ENCODE assay signal across 8 mouse cellular contexts in genomic region chr2:34027445-34027844, GRCm38 (mm10).
A peak's percentile ranks its signal among the peaks of the same experiment; 100 is the strongest.
DNase-seq lines count a peak whose midpoint lies in the region; ATAC-seq and TF ChIP-seq lines count a peak whose summit lies in the region.

No protein-coding gene starts in this region.

- H3K9ac ChIP-seq in neural tube, embryonic 11.5 days (ENCODE audit: low read length): no peak overlapping the region
- no peak overlapping the region for H3K9ac ChIP-seq in forebrain, embryonic 14.5 days (ENCODE audit: low read length)
- no peak overlapping the region for H3K9ac ChIP-seq in limb, embryonic 15.5 days
- no peak overlapping the region for H3K9ac ChIP-seq in stomach, postnatal 0 days (ENCODE audit: low read length)

- peak; percentile 45; the same call in 1 of the 2 replicates for ATAC-seq in neural tube, embryonic 11.5 days (ENCODE audit: insufficient read depth, low FRiP score, low TSS enrichment)
- ATAC-seq in forebrain, embryonic 14.5 days: peak; percentile 76
- peak; percentile 50 for ATAC-seq in limb, embryonic 15.5 days (ENCODE audit: insufficient number of reproducible peaks, low FRiP score, low TSS enrichment, low read depth)
- no peak for ATAC-seq in stomach, postnatal 0 days (ENCODE audit: low FRiP score, low TSS enrichment)

- peak; percentile 62 for DNase-seq in neural tube, embryonic 11.5 days (ENCODE audit: low spot score)
- no peak for DNase-seq in neural tube, embryonic 10.5 days (ENCODE audit: extremely low spot score, low spot score)
- DNase-seq in forebrain, embryonic 14.5 days (ENCODE audit: low spot score): peak; percentile 75
- peak; percentile 29 for DNase-seq in stomach, postnatal 0 days (ENCODE audit: low spot score)
- no peak for DNase-seq in T-cell, adult 2 months (ENCODE audit: low spot score)
- DNase-seq in cerebellum, adult 9-11 months: no peak
- no peak for DNase-seq in testis, postnatal 10 days (ENCODE audit: low spot score)

- 38% methylated on average over 9 of the region's 9 CpGs for WGBS in neural tube, embryonic 11.5 days
- 29% methylated on average over 9 of the region's 9 CpGs for WGBS in forebrain, embryonic 14.5 days
- WGBS in limb, embryonic 15.5 days: 20% methylated on average over 9 of the region's 9 CpGs
- 34% methylated on average over 9 of the region's 9 CpGs for WGBS in stomach, postnatal 0 days

- H3K4me3 ChIP-seq in neural tube, embryonic 11.5 days (ENCODE audit: low read depth, low read length): no peak overlapping the region
- no peak overlapping the region for H3K4me3 ChIP-seq in forebrain, embryonic 14.5 days (ENCODE audit: low read depth, low read length)
- H3K4me3 ChIP-seq in limb, embryonic 15.5 days: no peak overlapping the region
- H3K4me3 ChIP-seq in stomach, postnatal 0 days (ENCODE audit: low read depth, low read length): no peak overlapping the region

- no peaks in the 10 kb centered on the region for H3K27me3 ChIP-seq in neural tube, embryonic 11.5 days (ENCODE audit: control insufficient read depth, insufficient read depth, low read length)
- H3K27me3 ChIP-seq in forebrain, embryonic 14.5 days (replicated peaks; ENCODE audit: control insufficient read depth, insufficient read depth, low read length): peaks cover 4% of the 10 kb centered on the region; the same call in 1 of the 2 replicates
- peaks cover 7% of the 10 kb centered on the region; the same call in 1 of the 2 replicates for H3K27me3 ChIP-seq in limb, embryonic 15.5 days
- no peaks in the 10 kb centered on the region for H3K27me3 ChIP-seq in stomach, postnatal 0 days (ENCODE audit: control insufficient read depth, insufficient read depth, low read length)

- H3K27ac ChIP-seq in neural tube, embryonic 11.5 days (ENCODE audit: low read depth, low read length): no peak overlapping the region
- peak overlapping the region; percentile 53; the same call in 1 of the 2 replicates for H3K27ac ChIP-seq in forebrain, embryonic 14.5 days (ENCODE audit: low read depth, low read length)
- no peak overlapping the region for H3K27ac ChIP-seq in limb, embryonic 15.5 days
- H3K27ac ChIP-seq in stomach, postnatal 0 days (replicated peaks): no peak overlapping the region

- H3K9me3 ChIP-seq in neural tube, embryonic 11.5 days (ENCODE audit: control insufficient read depth, low read length): no peaks in the 10 kb centered on the region
- H3K9me3 ChIP-seq in forebrain, embryonic 14.5 days (replicated peaks; ENCODE audit: control insufficient read depth, low read length): no peaks in the 10 kb centered on the region
- H3K9me3 ChIP-seq in limb, embryonic 15.5 days: no peaks in the 10 kb centered on the region; the same call in 1 of the 2 replicates
- H3K9me3 ChIP-seq in stomach, postnatal 0 days (ENCODE audit: control insufficient read depth, low read length): no peaks in the 10 kb centered on the region

- no peak overlapping the region for H3K4me2 ChIP-seq in neural tube, embryonic 11.5 days (ENCODE audit: low read depth)
- no peak overlapping the region for H3K4me2 ChIP-seq in forebrain, embryonic 14.5 days (ENCODE audit: low read length)
- H3K4me2 ChIP-seq in limb, embryonic 15.5 days: no peak overlapping the region
- no peak overlapping the region for H3K4me2 ChIP-seq in stomach, postnatal 0 days (replicated peaks; ENCODE audit: low read depth)

- no peak for TF ChIP-seq CTCF in stomach, postnatal 0 days (IDR thresholded peaks at IDR 0.05; ENCODE audit: low read depth)

- no peak for TF ChIP-seq EP300 in stomach, postnatal 0 days (optimal IDR thresholded peaks at IDR 0.05)

- no peaks in the 10 kb centered on the region for H3K36me3 ChIP-seq in neural tube, embryonic 11.5 days (ENCODE audit: control insufficient read depth, insufficient read depth, low read length)
- no peaks in the 10 kb centered on the region for H3K36me3 ChIP-seq in forebrain, embryonic 14.5 days (ENCODE audit: control insufficient read depth, insufficient read depth, low read length)
- no peaks in the 10 kb centered on the region for H3K36me3 ChIP-seq in limb, embryonic 15.5 days
- H3K36me3 ChIP-seq in stomach, postnatal 0 days (ENCODE audit: control insufficient read depth, insufficient read depth, low read length): no peaks in the 10 kb centered on the region

- H3K4me1 ChIP-seq in neural tube, embryonic 11.5 days (ENCODE audit: control insufficient read depth, insufficient read depth, low read length): peaks cover 9% of the 10 kb centered on the region
- H3K4me1 ChIP-seq in forebrain, embryonic 14.5 days (ENCODE audit: control insufficient read depth, insufficient read depth, low read length): peaks cover 18% of the 10 kb centered on the region
- H3K4me1 ChIP-seq in limb, embryonic 15.5 days: peaks cover 24% of the 10 kb centered on the region
- H3K4me1 ChIP-seq in stomach, postnatal 0 days (replicated peaks; ENCODE audit: control insufficient read depth, insufficient read depth): no peaks in the 10 kb centered on the region

Comparison
In these comparisons a context has a peak if more than half of its experiments do, and no peak if none do; other contexts are left out.
1. DNase-seq: peak in neural tube, embryonic 11.5 days (single experiment), forebrain, embryonic 14.5 days (single experiment) and stomach, postnatal 0 days (single experiment); none in neural tube, embryonic 10.5 days (single experiment), T-cell, adult 2 months (single experiment), cerebellum, adult 9-11 months (single experiment) and testis, postnatal 10 days (single experiment).